Mouse (Mus musculus): ENCODE data around the gene Myg1. TPM values are rescaled to one million over a fixed set of nuclear protein-coding genes. Genes with fewer than 3 reads are reported as not detected.
"Not testable (repeated sequence)": the region's sequence is repeated elsewhere in the genome, so short reads cannot be mapped to it uniquely, and the experiment has no call there.

Gene Myg1
- polyA plus RNA-seq, 1 experiment = 43.6 TPM

- H3K27ac ChIP-seq (ENCODE audit: control insufficient read depth, insufficient read depth, low read depth, low read length, poor library complexity) = no peak overlapping the region
- TF ChIP-seq POLR2A (IDR thresholded peaks at IDR 0.05; ENCODE audit: borderline replicate concordance, control insufficient read depth, low read depth, low read length) = no peak
- TF ChIP-seq CTCF (IDR thresholded peaks at IDR 0.05; ENCODE audit: control insufficient read depth, insufficient read depth, low read length) = no peak
- WGBS = 93% methylated on average over 8 of the region's 8 CpGs
- no peak overlapping the region for H3K4me3 ChIP-seq (replicated peaks; ENCODE audit: control insufficient read depth, low read depth, low read length)
- no peaks in the 10 kb centered on the region for H3K4me1 ChIP-seq (ENCODE audit: control insufficient read depth, insufficient read depth, low read length)
Measured at GRCm38 (mm10) chr15:102335254-102335653, 3.7 kb downstream of the Myg1 start.

GRCm38 (mm10) chr15:102335925-102336324, 4.4 kb downstream of the Myg1 start:
- 85% methylated on average over 5 of the region's 5 CpGs for WGBS

GRCm38 (mm10) chr15:102336946-102337345, 5.4 kb downstream of the Myg1 start:
- Histone ChIP-seq H3K4me3 (replicated peaks; ENCODE audit: control insufficient read depth, low read depth, low read length) (no peak overlapping the region), H3K27ac (ENCODE audit: control insufficient read depth, insufficient read depth, low read depth, low read length, poor library complexity) (no peak overlapping the region), H3K4me1 (ENCODE audit: control insufficient read depth, insufficient read depth, low read length) (no peaks in the 10 kb centered on the region)
- TF ChIP-seq POLR2A (IDR thresholded peaks at IDR 0.05; ENCODE audit: borderline replicate concordance, control insufficient read depth, low read depth, low read length) (no peak), CTCF (IDR thresholded peaks at IDR 0.05; ENCODE audit: control insufficient read depth, insufficient read depth, low read length) (no peak)
- WGBS = 86% methylated on average over 4 of the region's 4 CpGs

More at GRCm38 (mm10) chr15:102335925-102336324, 4.4 kb downstream of the Myg1 start:
- not testable (repeated sequence) for H3K4me1 ChIP-seq (ENCODE audit: control insufficient read depth, insufficient read depth, low read length); H3K27ac ChIP-seq (ENCODE audit: control insufficient read depth, insufficient read depth, low read depth, low read length, poor library complexity); H3K4me3 ChIP-seq (replicated peaks; ENCODE audit: control insufficient read depth, low read depth, low read length)

- 80% methylated on average over 5 of the region's 5 CpGs for WGBS
- TF ChIP-seq CTCF (IDR thresholded peaks at IDR 0.05; ENCODE audit: control insufficient read depth, insufficient read depth, low read length) = no peak
- no peak for TF ChIP-seq POLR2A (IDR thresholded peaks at IDR 0.05; ENCODE audit: borderline replicate concordance, control insufficient read depth, low read depth, low read length)
- Histone ChIP-seq H3K4me1 (ENCODE audit: control insufficient read depth, insufficient read depth, low read length) (no peaks in the 10 kb centered on the region), H3K27ac (ENCODE audit: control insufficient read depth, insufficient read depth, low read depth, low read length, poor library complexity) (no peak overlapping the region), H3K4me3 (replicated peaks; ENCODE audit: control insufficient read depth, low read depth, low read length) (no peak overlapping the region)
Measured at GRCm38 (mm10) chr15:102339612-102340011, 8.1 kb downstream of the Myg1 start.

- TF ChIP-seq CTCF (IDR thresholded peaks at IDR 0.05; ENCODE audit: control insufficient read depth, insufficient read depth, low read length) (peak; percentile 62), POLR2A (IDR thresholded peaks at IDR 0.05; ENCODE audit: borderline replicate concordance, control insufficient read depth, low read depth, low read length) (no peak)
- 5% methylated on average over 1 of the region's 1 CpGs for WGBS
- H3K4me1 ChIP-seq (ENCODE audit: control insufficient read depth, insufficient read depth, low read length) = no peaks in the 10 kb centered on the region
- no peak overlapping the region for H3K27ac ChIP-seq (ENCODE audit: control insufficient read depth, insufficient read depth, low read depth, low read length, poor library complexity)
- H3K4me3 ChIP-seq (replicated peaks; ENCODE audit: control insufficient read depth, low read depth, low read length) = no peak overlapping the region
Measured at GRCm38 (mm10) chr15:102341580-102341979, 10.1 kb downstream of the Myg1 start.

- 95% methylated on average over 3 of the region's 3 CpGs for WGBS
- TF ChIP-seq POLR2A (IDR thresholded peaks at IDR 0.05; ENCODE audit: borderline replicate concordance, control insufficient read depth, low read depth, low read length) = no peak
- TF ChIP-seq CTCF (IDR thresholded peaks at IDR 0.05; ENCODE audit: control insufficient read depth, insufficient read depth, low read length) = no peak
Measured at GRCm38 (mm10) chr15:102344490-102344889, 13.0 kb downstream of the Myg1 start.

GRCm38 (mm10) chr15:102346444-102346843, 14.9 kb downstream of the Myg1 start:
- H3K4me1 ChIP-seq (ENCODE audit: control insufficient read depth, insufficient read depth, low read length) = peaks cover 4% of the 10 kb centered on the region; the same call in 1 of the 2 replicates

More at GRCm38 (mm10) chr15:102344490-102344889, 13.0 kb downstream of the Myg1 start:
- Histone ChIP-seq H3K4me3 (replicated peaks; ENCODE audit: control insufficient read depth, low read depth, low read length) (no peak overlapping the region), H3K4me1 (ENCODE audit: control insufficient read depth, insufficient read depth, low read length) (no peaks in the 10 kb centered on the region), H3K27ac (ENCODE audit: control insufficient read depth, insufficient read depth, low read depth, low read length, poor library complexity) (no peak overlapping the region)

GRCm38 (mm10) chr15:102350138-102350941, 18.8 kb downstream of the Myg1 start, which contains the start of gene Aaas:
TSS of gene Aaas (minus strand) at chr15:102350771.
- TF ChIP-seq POLR2A (IDR thresholded peaks at IDR 0.05; ENCODE audit: borderline replicate concordance, control insufficient read depth, low read depth, low read length) (peak; percentile 66; the same call in 1 of the 2 replicates), CTCF (IDR thresholded peaks at IDR 0.05; ENCODE audit: control insufficient read depth, insufficient read depth, low read length) (peak; percentile 91)
- H3K4me3 ChIP-seq (replicated peaks; ENCODE audit: control insufficient read depth, low read depth, low read length) = peak within 1 kb of the TSS; percentile 84
- H3K27ac ChIP-seq (ENCODE audit: control insufficient read depth, insufficient read depth, low read depth, low read length, poor library complexity) = peak within 1 kb of the TSS; percentile 46
- under 1% methylated on average over 56 of the region's 56 CpGs for WGBS
- H3K4me1 ChIP-seq (ENCODE audit: control insufficient read depth, insufficient read depth, low read length) = peaks cover 4% of the 10 kb centered on the region; the same call in 1 of the 2 replicates

More at GRCm38 (mm10) chr15:102346444-102346843, 14.9 kb downstream of the Myg1 start:
- Histone ChIP-seq H3K4me3 (replicated peaks; ENCODE audit: control insufficient read depth, low read depth, low read length) (no peak overlapping the region), H3K27ac (ENCODE audit: control insufficient read depth, insufficient read depth, low read depth, low read length, poor library complexity) (no peak overlapping the region)
- TF ChIP-seq POLR2A (IDR thresholded peaks at IDR 0.05; ENCODE audit: borderline replicate concordance, control insufficient read depth, low read depth, low read length) = no peak
- no peak for TF ChIP-seq CTCF (IDR thresholded peaks at IDR 0.05; ENCODE audit: control insufficient read depth, insufficient read depth, low read length)
- 85% methylated on average over 4 of the region's 4 CpGs for WGBS
